Mouse (Mus musculus): ENCODE results near the gene Eno3.

Eno3 gene

GRCm38 (mm10) chr11:70656964-70657363 lies at the start of gene Eno3:
TSS of gene Eno3 (plus strand) at chr11:70657202.
- no peak for DNase-seq (ENCODE audit: low read depth, low spot score)

- DNase-seq (ENCODE audit: low read depth, low spot score) = no peak
These were observed 49.4 kb upstream of the Eno3 start for GRCm38 (mm10) chr11:70607611-70608010.

GRCm38 (mm10) chr11:70608381-70609066 lies 48.5 kb upstream of the Eno3 start:
- DNase-seq (ENCODE audit: low read depth, low spot score) = peak; percentile 36

GRCm38 (mm10) chr11:70610752-70611151 lies 46.2 kb upstream of the Eno3 start:
- DNase-seq (ENCODE audit: low read depth, low spot score) = no peak

DNA sequence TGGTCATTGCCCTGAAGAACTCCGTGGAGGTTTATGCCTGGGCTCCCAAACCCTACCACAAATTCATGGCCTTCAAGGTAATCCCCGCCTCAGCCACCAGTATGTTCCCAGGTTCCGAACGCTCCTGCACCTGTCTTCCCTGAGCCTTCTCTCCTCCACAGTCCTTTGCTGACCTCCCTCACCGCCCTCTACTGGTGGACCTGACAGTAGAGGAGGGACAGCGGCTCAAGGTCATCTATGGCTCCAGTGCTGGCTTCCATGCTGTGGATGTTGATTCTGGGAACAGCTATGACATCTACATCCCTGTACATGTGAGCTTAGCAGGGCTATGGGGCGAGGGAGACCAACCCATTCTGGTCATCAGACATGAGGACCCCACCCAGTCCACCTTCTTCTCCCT lies 44.5 kb upstream of the Eno3 start:
- DNase-seq (ENCODE audit: low read depth, low spot score) = no peak

DNA sequence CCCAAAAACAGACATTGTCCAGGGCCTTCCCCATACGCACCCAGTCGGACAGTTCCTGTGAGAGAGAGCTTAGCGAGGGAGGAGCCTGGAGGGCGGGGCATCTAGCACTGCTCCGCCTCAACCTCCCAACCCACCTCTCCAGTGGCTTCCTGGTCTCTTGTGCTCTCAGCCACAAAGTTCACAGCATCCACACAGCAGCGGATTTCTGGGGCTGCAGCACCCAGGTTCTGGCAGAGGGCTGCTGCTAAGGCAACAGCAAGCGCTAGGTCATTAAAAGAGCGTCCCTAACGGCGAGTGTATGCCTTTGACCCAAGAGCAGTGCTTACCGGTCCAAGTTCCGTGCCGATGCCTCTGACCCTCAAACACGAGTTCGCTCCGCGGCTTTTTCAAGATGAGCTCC lies 41.9 kb upstream of the Eno3 start:
- no peak for DNase-seq (ENCODE audit: low read depth, low spot score)

DNA sequence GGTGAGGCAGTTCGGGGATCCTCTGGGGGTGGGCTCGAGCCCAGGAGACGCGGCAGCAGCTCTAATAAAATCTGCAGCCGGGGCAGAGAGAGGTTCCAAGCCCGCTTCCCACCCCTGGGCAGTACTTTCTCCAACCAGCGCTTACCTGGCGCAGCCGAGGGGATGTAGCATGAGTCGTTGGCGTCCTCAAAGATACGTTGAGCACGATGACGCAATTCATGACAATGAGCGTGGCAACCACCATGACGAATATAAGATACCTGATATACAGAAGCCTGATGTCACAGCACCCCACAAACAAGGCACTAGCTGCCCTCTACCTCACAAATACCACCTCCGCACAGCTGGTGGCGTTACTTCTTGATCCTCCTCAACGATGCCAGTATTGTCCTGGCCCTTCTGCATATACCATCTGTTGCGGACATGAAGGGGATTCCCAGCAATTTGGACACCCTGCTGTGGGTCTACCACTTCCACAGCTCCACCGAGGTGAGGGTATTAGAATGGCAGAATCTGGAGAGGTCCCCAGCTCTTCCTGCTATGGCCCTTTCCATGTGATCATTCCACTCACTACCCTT lies 41.4 kb upstream of the Eno3 start, which contains the start of gene 4930544D05Rik:
Gene 4930544D05Rik (plus strand): TSS at position 333 of the 578 bp plus-strand sequence.
- no peak for DNase-seq (ENCODE audit: low read depth, low spot score)

- DNase-seq (ENCODE audit: low read depth, low spot score) = no peak
These were observed 37.9 kb upstream of the Eno3 start, which contains the start of gene Chrne for GRCm38 (mm10) chr11:70619101-70619500. TSS of gene Chrne (minus strand) at chr11:70619216.

GRCm38 (mm10) chr11:70621972-70622814 lies 34.8 kb upstream of the Eno3 start:
- peak; percentile 69 for DNase-seq (ENCODE audit: low read depth, low spot score)

- peak; percentile 34 for DNase-seq (ENCODE audit: low read depth, low spot score)
These were observed 33.8 kb upstream of the Eno3 start for GRCm38 (mm10) chr11:70623053-70623742.

- peak; percentile 77 for DNase-seq (ENCODE audit: low read depth, low spot score)
These were observed 31.5 kb upstream of the Eno3 start for GRCm38 (mm10) chr11:70625473-70625872.

DNA sequence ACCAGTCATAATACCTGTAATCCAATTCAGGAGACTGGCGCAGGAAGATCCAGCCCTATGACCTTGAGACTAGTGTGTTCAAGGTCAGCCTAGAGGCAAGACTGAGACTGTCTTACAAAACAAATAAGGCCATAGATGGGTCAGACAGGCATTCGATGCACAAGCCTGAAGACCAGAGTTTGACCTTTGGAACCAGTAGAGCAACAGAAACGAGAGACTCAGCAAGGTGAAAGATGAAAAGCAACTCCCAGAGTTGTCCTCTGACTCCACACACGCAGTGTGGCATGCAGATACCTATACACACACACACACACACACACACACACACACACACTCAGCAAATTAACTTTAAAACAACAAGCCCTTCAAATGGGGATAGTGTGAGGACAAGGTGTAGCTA lies 30.1 kb upstream of the Eno3 start:
- no peak for DNase-seq (ENCODE audit: low read depth, low spot score)

DNA sequence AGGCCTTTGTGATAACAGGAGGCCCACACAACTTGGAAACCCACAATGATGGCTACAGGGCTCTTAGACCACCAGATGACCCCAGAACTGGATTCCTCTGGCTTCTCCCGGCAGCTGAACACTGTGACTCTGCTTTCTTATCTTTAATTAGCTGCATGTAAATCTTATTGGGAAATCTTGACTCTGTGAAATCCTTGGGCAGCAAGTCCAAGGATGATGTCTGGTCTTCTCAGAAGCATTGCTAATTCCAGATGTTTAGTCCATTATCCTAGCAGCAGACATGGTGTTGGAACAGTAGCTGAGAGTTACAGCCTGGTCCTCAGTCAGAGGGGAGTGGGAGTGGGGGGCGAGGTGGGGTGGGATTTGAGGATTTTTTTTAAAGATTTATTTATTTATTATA lies 28.6 kb upstream of the Eno3 start:
- no peak for DNase-seq (ENCODE audit: low read depth, low spot score)

DNA sequence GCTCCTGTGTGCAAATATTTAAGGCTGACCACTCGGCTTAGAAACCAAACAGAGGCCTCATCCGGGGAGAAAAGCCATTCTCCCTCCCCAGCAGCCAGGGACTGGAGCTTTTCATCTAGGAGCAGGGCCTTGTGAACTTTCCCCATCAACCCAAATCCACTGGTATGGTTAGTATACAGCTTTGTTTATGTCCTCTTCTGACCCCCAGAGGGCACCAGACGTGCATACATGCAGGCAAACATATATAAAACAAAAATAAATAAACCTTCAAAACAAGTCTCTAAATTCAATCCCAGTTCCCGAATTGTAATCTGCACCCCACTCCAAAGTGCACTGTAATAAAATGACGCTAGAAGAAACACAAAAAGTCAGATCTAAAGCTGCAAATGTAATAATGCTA lies 27.4 kb upstream of the Eno3 start:
- peak; percentile 72 for DNase-seq (ENCODE audit: low read depth, low spot score)

DNA sequence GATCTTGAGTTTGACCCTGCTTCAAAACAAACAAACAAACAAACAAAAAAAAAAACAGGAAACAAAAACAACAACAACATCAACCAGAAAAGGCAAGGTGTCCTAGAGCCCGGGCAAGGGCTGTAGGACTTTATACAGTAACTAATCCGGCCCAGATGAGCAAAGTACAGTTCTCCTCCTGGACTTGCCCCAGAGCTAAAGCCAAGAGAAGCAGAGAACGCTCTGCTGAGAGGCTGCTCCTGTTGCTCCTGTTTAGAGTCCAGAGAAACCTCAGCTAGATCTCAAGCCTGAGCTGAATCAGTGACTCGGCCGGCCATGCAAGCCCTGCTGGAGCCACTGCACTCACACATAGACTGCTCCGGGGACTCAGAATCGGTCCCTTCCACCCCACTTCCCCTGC lies 26.9 kb upstream of the Eno3 start:
- DNase-seq (ENCODE audit: low read depth, low spot score) = no peak

DNA sequence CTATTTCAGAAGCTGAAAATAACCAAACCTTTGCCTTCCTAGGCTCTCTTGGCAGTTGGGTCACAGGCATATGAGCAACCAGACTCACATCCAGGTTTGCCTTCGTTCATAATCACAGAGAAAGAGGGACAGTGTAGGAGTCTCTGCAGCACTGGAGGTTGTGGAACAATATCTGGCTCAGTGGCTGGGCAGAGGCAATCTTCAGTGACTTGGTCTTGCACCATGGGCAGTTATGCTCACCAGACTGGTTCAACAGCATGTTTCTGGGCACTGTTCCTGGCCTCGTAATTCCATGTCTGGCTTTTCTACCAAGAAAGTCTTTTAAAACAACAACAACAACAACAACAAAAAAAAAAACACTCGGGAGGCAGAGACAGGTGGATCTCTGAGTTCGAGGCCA lies 21.4 kb upstream of the Eno3 start:
- DNase-seq (ENCODE audit: low read depth, low spot score) = no peak

DNA sequence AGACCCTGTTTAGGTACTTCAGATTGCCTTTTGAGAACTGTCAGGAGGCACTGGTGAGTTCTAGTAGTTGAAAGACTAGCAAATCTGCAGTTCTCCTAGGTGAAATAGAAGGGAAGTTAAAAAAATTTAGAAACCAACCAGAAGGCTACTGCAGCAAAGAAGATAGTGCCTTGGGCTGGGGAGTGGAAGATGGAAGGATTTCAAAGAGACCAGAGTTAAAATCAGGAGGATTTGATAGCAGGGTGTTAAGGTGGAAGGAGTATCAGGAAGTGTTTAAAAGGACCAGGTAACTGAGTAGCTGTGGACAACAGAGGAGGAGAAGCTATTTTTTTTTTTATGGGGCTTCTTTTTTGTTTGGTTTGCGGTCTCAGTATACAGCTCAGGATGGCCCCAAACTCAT lies 19.2 kb upstream of the Eno3 start:
- no peak for DNase-seq (ENCODE audit: low read depth, low spot score)

DNA sequence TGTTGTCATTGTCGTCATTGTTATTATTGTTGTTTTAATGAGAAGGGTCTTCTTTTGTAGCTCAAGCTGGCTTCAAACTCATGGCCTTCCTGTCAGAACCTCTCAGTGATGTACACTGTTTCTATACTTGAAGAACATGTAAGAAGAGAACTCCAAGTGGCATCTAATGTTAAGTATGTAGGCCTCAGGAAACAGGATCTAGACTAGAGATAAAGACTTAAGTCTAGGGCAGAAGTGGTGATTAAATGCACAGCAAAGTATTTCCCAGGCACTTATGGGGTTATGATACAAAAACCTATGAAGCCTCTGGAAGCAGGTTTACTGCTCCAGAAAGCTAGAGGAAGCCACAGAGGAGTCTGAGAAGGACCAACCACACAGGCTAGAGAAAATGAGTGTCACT lies 18.7 kb upstream of the Eno3 start:
- no peak for DNase-seq (ENCODE audit: low read depth, low spot score)

DNA sequence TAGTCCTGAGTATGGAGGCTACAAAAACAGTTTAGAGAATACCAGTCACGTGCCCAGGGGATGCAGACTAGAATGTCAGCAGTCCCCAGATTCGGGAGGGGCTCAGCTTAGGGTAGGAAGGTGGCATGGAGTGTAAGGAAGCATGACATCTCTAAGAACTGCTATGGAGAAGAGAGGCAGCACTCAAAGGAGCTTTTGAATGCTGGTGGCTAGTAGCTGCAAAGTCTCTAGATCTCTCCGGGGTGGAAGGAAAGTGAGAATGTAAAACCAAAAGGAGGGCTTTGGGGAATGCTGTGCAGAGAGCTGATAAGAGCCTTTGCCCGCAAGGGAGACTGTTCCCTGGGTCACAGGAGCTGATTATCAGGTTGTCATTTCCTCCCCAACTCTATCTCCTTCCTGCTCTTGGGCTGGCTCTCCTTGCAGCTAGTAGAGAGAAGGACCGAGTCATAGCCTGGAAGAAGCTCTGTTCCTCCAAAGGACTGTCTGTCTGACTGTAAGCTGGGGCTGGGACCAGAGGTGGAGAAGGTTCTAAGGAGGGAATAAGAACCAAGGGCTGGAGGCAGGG lies 18.2 kb upstream of the Eno3 start, which contains the start of gene Gp1ba:
Gene Gp1ba (plus strand): TSS at position 409 of the 565 bp plus-strand sequence.
- no peak for DNase-seq (ENCODE audit: low read depth, low spot score)

- no peak for DNase-seq (ENCODE audit: low read depth, low spot score)
These were observed 17.0 kb upstream of the Eno3 start for GRCm38 (mm10) chr11:70639976-70640375.

DNA sequence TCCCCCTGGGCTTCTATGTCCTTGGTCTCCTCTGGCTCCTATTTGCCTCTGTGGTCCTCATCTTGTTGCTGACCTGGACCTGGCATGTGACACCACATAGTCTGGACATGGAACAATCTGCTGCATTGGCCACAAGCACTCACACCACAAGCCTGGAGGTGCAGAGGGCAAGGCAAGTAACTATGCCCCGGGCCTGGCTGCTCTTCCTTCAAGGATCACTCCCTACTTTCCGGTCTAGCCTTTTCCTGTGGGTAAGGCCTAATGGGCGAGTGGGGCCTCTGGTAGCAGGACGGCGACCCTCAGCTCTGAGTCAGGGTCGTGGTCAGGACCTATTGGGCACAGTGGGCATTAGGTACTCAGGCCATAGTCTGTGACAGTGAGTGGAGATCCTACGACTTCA lies 15.8 kb upstream of the Eno3 start:
- DNase-seq (ENCODE audit: low read depth, low spot score) = no peak

DNA sequence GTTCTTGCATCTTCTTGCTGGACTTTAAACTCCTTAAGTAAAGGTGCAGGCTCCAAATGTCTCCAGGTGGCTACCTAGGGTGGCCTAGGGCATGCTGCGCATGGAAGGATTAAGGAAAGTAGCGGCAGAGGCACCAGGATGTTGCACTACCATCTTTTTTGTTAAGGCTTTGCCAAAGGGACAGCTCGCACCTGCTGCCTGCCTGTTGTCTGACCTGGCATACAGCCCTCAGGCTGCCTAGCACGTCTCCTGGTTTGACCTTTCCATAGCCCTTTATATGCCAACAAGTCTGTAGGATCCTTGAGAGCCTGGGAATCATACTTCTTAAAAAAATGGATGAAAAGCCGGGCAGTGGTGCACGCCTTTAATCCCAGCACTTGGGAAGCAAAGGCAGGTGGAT lies 14.0 kb upstream of the Eno3 start:
- DNase-seq (ENCODE audit: low read depth, low spot score) = no peak

All from A20 (cell line).